ENCODE assay signal across 9 mouse cellular contexts in the genomic region with DNA sequence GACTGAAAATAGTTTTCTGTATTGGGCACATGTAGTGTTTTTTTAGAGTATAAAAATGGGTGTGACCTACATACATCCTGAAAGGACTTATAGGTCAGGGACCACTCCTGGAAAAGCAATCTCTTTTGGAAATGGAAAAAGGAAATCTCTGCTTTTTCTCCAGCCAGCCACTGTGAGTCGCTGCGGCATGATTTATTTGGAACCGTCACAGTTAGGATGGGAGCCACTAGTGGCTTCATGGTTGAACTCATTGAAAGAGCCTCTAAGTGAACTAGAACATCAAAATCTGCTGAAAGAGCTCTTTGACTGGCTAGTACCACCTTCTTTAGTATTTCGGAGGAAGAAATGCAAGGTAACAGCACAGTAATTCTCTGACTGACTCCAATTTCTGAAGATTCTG.
A peak's percentile ranks its signal among the peaks of the same experiment; 100 is the strongest.
DNase-seq lines count a peak whose midpoint lies in the region.
"Had no signal": no experiment of that assay in that cellular context is flagged by ENCODE, and none has a peak within 500 bp of the region (broad histone marks: within the 10 kb centered on the region; RNA-seq: fewer than 3 reads in every experiment).

No protein-coding gene starts in this region.

- intact Hi-C loops in gastrocnemius, postnatal 36 days (cut with DNase I): loop anchor here (10.0 kb wide), 1 partner anchor 239 kb away; no protein-coding TSS in a partner anchor

- peak; percentile 41 to 53 for DNase-seq in cerebellum, postnatal 14 days
- no peak for DNase-seq in cerebellum, adult 11-12 months
- peak; percentile 41 for DNase-seq in kidney, postnatal 10 days
- no peak for DNase-seq in kidney, adult 18-20 months
- DNase-seq in ES-CJ7 (ENCODE audit: low read depth, low spot score): peak; percentile 53
- DNase-seq in fibroblast of lung, adult 2 months (ENCODE audit: low read depth): peak; percentile 8
- no peak for DNase-seq in spleen, postnatal 36 days (ENCODE audit: low spot score in 2 of 2)
- no peak for DNase-seq in gastrocnemius, postnatal 36 days
- DNase-seq: thymus, postnatal 14 days had no signal

Comparison
In these comparisons a context has a peak if more than half of its experiments do, and no peak if none do; other contexts are left out.
1. DNase-seq: peak in cerebellum, postnatal 14 days (2 of 2), kidney, postnatal 10 days (single experiment), ES-CJ7 (single experiment) and fibroblast of lung, adult 2 months (single experiment); none in cerebellum, adult 11-12 months (single experiment), kidney, adult 18-20 months (single experiment), spleen, postnatal 36 days (0 of 2) and gastrocnemius, postnatal 36 days (0 of 2).